Mouse (Mus musculus): ENCODE measurements around the gene Clmn.
"Not testable (repeated sequence)": the region's sequence is repeated elsewhere in the genome, so short reads cannot be mapped to it uniquely, and the experiment has no call there.

The Clmn gene

GRCm38 (mm10) chr12:104748946-104749345 lies 115.9 kb downstream of the Clmn start:
- no peak for DNase-seq

GRCm38 (mm10) chr12:104747252-104747651 lies 117.6 kb downstream of the Clmn start:
- DNase-seq = no peak

- DNase-seq = no peak
Observed at GRCm38 (mm10) chr12:104746601-104747000, 118.3 kb downstream of the Clmn start.

- DNase-seq = no peak
Observed at GRCm38 (mm10) chr12:104743687-104744086, 121.2 kb downstream of the Clmn start.

GRCm38 (mm10) chr12:104742247-104742646 lies 122.6 kb downstream of the Clmn start:
- no peak for DNase-seq

GRCm38 (mm10) chr12:104740841-104741787 lies 123.8 kb downstream of the Clmn start:
- no peak for DNase-seq

- DNase-seq = no peak
Observed at GRCm38 (mm10) chr12:104738931-104739330, 125.9 kb downstream of the Clmn start.

- no peak for DNase-seq
Observed at GRCm38 (mm10) chr12:104738446-104738845, 126.4 kb downstream of the Clmn start.

- no peak for DNase-seq
Observed at GRCm38 (mm10) chr12:104737666-104738065, 127.2 kb downstream of the Clmn start.

GRCm38 (mm10) chr12:104735993-104736395 lies 128.9 kb downstream of the Clmn start:
- no peak for DNase-seq

GRCm38 (mm10) chr12:104733165-104733564 lies 131.7 kb downstream of the Clmn start:
- no peak for DNase-seq

- no peak for DNase-seq
Observed at GRCm38 (mm10) chr12:104731782-104732181, 133.1 kb downstream of the Clmn start.

GRCm38 (mm10) chr12:104726436-104726835 lies 138.4 kb downstream of the Clmn start:
- not testable (repeated sequence) for DNase-seq

- no peak for DNase-seq
Observed at GRCm38 (mm10) chr12:104722056-104722455, 142.8 kb downstream of the Clmn start.

GRCm38 (mm10) chr12:104721011-104721410 lies 143.9 kb downstream of the Clmn start:
- no peak for DNase-seq

- DNase-seq = no peak
Observed at GRCm38 (mm10) chr12:104718956-104719355, 145.9 kb downstream of the Clmn start.

- no peak for DNase-seq
Observed at GRCm38 (mm10) chr12:104716409-104716808, 148.5 kb downstream of the Clmn start.

GRCm38 (mm10) chr12:104715453-104715852 lies 149.4 kb downstream of the Clmn start:
- no peak for DNase-seq

Data from kidney, adult 18-20 months (tissue).